Mouse (Mus musculus) myocyte (in vitro differentiated cells): Measurements from ENCODE around the gene Eme2. TPM values are rescaled to one million over a fixed set of nuclear protein-coding genes. Genes with fewer than 3 reads are reported as not detected.

Source experiments
- H3K27me3 ChIP-seq: one replicate; pipeline ENCODE4 v1.6.1; 2011; ENCODE audit not compliant: control insufficient read depth, insufficient read depth, insufficient read length
- H3K36me3 ChIP-seq: one replicate; pipeline ENCODE4 v1.6.1; 2011; ENCODE audit not compliant: control insufficient read depth, insufficient read depth
- H3K4me2 ChIP-seq: one replicate; pipeline ENCODE4 v1.6.1; 2011; ENCODE audit warnings: low read depth, control low read depth
- H3K4me3 ChIP-seq: one replicate; pipeline ENCODE4 v1.5.1; 2011; ENCODE audit warnings: mild to moderate bottlenecking, control low read depth, moderate library complexity
- H3K79me2 ChIP-seq: one replicate; pipeline ENCODE4 v1.6.1; 2011; ENCODE audit not compliant: control insufficient read depth, insufficient read depth
- H3ac ChIP-seq: one replicate; pipeline ENCODE4 v1.6.1; 2011; ENCODE audit not compliant: control insufficient read depth, insufficient read length
- CEBPB ChIP-seq: IDR thresholded peaks from 2 replicates; pipeline ENCODE4 v1.6.1; 2011; ENCODE audit warnings: mild to moderate bottlenecking, moderate library complexity; ENCODE audit not compliant: poor library complexity, insufficient read depth, severe bottlenecking
- E2F4 ChIP-seq: IDR thresholded peaks from one replicate; pipeline ENCODE4 v1.6.1; 2011; ENCODE audit warnings: mild to moderate bottlenecking, control low read depth, moderate library complexity; ENCODE audit not compliant: insufficient read depth
- MAX ChIP-seq: IDR thresholded peaks from one replicate; pipeline ENCODE4 v1.6.1; 2011; ENCODE audit warnings: low read depth, mild to moderate bottlenecking, control low read depth
- MYOD1 ChIP-seq, 3 experiments: IDR thresholded peaks; one replicate each; pipeline ENCODE4 v1.6.1; 2011; ENCODE audit warnings: control low read depth in 2 of 3, low read depth in 2 of 3, mild to moderate bottlenecking in 2 of 3, moderate library complexity in 1 of 3; ENCODE audit not compliant: insufficient read length in 2 of 3, control insufficient read depth in 1 of 3
- MYOG ChIP-seq, 3 experiments: IDR thresholded peaks; one replicate each; pipeline ENCODE4 v1.6.1; 2011; ENCODE audit warnings: control low read depth in 2 of 3, low read depth in 2 of 3, mild to moderate bottlenecking in 2 of 3; ENCODE audit not compliant: insufficient read length in 2 of 3, control insufficient read depth in 1 of 3, insufficient read depth in 1 of 3
- POLR2A ChIP-seq: IDR thresholded peaks from one replicate; pipeline ENCODE4 v1.6.1; 2011; ENCODE audit warnings: low read depth, mild to moderate bottlenecking, control low read depth, moderate library complexity; ENCODE audit not compliant: insufficient read length
- POLR2AphosphoS2 ChIP-seq: IDR thresholded peaks from one replicate; pipeline ENCODE4 v1.6.1; 2011; ENCODE audit warnings: low read depth, control low read depth; ENCODE audit not compliant: insufficient read length
- REST ChIP-seq: IDR thresholded peaks from one replicate; pipeline ENCODE4 v1.6.1; 2011; ENCODE audit warnings: mild to moderate bottlenecking, control low read depth, moderate library complexity; ENCODE audit not compliant: insufficient read depth, insufficient read length
- SRF ChIP-seq: IDR thresholded peaks from one replicate; pipeline ENCODE4 v1.6.1; 2011; ENCODE audit warnings: low read depth; ENCODE audit not compliant: control insufficient read depth, insufficient read length
- TCF12 ChIP-seq: IDR thresholded peaks from one replicate; pipeline ENCODE4 v1.6.1; 2011; ENCODE audit warnings: mild to moderate bottlenecking, control low read depth; ENCODE audit not compliant: poor library complexity, insufficient read depth, severe bottlenecking
- TCF3 ChIP-seq: IDR thresholded peaks from one replicate; pipeline ENCODE4 v1.6.1; 2011; ENCODE audit warnings: low read depth, control low read depth; ENCODE audit not compliant: insufficient read length
- USF1 ChIP-seq: IDR thresholded peaks from one replicate; pipeline ENCODE4 v1.6.1; 2011; ENCODE audit warnings: low read depth, mild to moderate bottlenecking, control low read depth, moderate library complexity
- polyA plus RNA-seq: library from polyadenylated mRNA; unstranded; fragments of >200 nt; fragmentation: generic; extraction: Trizol; gene quantifications from one replicate; pipeline ENCODE4 v1.2.1, GENCODE M21; 2012; ENCODE audit warnings: missing spikeins

Gene Eme2
- polyA plus RNA-seq, 1 experiment: 12.5 TPM

DNA sequence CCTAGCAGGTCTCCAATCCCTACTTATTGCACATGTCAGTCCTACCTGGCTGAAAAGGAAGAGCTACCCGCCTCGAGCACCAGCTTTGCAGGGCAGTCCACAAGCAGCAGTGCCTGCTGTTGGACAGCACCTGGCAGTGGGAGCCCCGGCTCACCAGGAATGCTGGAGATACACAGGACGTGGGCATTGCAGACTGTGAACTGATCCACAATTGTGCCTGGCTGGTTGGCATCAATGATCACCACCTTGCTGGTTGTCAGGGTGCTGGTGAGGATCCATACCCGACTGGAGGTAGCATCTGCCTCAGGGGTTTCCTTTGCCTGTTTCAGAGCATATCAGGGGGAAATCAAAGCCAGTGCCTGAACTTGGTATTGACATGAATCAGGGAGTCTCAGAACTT, 7.2 kb upstream of the Eme2 start:
- peaks cover 31% of the 10 kb centered on the region for H3K36me3 ChIP-seq
- TF ChIP-seq TCF12 (no peak), POLR2A (no peak), POLR2AphosphoS2 (peak; percentile 18), USF1 (no peak)
- no peak overlapping the region for H3K4me3 ChIP-seq
- H3ac ChIP-seq: no peak overlapping the region
- H3K79me2 ChIP-seq: no peaks in the 10 kb centered on the region
- no peaks in the 10 kb centered on the region for H3K27me3 ChIP-seq
- no peak overlapping the region for H3K4me2 ChIP-seq

DNA sequence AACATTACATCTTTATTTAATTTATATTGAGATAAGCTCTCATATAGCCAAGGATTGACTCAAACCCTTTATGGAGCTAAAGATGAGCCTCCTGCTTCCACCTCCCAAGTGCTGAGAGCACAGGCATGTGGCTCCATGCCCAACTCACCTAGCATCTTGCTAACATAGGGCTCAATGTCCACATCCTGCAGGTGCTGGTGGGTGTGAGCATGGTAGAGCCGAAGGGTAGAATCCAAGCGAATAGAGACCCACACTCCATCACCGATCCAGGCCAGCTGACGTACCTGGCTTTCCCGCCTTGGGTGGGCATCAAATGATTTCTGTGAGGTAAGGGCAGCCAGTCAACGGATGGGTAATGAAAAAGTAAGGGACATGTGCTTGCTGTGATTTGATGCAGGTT, 5.1 kb upstream of the Eme2 start:
- H3ac ChIP-seq: no peak overlapping the region
- no peak overlapping the region for H3K4me2 ChIP-seq
- peaks cover 24% of the 10 kb centered on the region for H3K36me3 ChIP-seq
- H3K79me2 ChIP-seq: no peaks in the 10 kb centered on the region
- no peak overlapping the region for H3K4me3 ChIP-seq
- H3K27me3 ChIP-seq: no peaks in the 10 kb centered on the region
- peak; percentile 12 for TF ChIP-seq POLR2AphosphoS2
- no peak for TF ChIP-seq USF1

DNA sequence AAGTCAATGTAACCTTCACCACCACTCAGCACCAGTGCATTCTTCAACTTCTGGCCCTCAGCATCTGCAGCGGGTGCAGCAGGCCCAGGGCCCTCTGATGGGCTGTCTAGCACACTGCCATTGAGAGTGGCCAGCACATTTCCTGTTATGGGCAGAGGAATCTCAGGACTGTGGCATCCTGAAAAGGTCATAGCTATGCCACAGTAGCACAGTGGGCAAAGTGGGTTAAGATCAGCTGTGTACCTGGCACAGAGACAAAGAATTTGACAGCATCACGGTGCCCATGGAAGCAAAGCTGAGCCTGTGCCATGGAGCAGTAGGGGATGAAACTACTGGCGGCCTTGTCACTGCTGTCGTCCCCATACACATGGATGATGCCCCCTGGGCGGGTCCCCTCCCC, 4.3 kb upstream of the Eme2 start:
- no peaks in the 10 kb centered on the region for H3K27me3 ChIP-seq
- H3K4me3 ChIP-seq: no peak overlapping the region
- no peak for TF ChIP-seq E2F4
- TF ChIP-seq POLR2AphosphoS2: peak; percentile 58
- no peak overlapping the region for H3K4me2 ChIP-seq
- H3K79me2 ChIP-seq: peaks cover 6% of the 10 kb centered on the region
- H3K36me3 ChIP-seq: peaks cover 21% of the 10 kb centered on the region
- no peak overlapping the region for H3ac ChIP-seq

DNA sequence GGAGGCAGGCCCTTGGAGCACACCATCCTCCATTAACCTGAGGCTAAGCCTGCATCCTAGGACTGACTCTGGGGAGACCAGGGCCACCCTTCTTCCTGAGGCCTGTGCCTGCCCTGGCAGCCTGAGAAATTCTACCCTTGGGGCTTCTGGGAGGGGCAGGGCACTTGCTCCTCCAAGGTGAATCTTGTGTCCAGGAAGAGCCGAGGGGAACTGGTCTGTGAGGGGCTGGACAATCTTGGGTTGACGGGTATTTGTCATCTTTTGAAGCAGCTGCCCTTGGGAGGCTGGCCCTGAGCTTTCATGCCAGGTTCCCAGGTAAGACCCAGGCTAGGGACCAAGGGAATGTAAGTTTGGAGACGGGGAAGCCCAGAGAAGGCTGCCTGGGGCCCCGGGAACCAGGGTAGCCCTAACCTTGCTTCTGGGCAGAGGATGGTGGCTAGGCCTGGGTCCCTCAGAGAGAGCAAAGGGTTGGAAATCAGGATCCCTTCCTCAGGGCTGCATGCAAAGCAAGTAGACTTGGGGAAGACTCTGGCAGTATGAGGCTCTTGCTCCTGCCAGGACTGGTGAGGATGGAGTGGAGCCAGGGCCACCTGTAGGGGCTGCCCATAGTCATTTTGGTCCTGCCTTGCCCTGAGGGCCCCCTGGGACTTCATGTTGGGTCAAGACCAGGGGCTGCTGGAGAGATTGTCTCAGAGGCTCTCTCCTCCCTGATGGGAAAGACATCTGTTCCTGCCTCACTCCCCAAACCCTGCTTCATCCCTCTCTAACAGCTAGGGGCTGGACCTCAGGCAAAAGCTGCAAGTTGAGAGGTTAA, 3.4 kb upstream of the Eme2 start:
- H3K4me2 ChIP-seq: no peak overlapping the region
- peaks cover 12% of the 10 kb centered on the region for H3K79me2 ChIP-seq
- no peaks in the 10 kb centered on the region for H3K27me3 ChIP-seq
- H3ac ChIP-seq: no peak overlapping the region
- H3K4me3 ChIP-seq: no peak overlapping the region
- TF ChIP-seq USF1 (no peak), MYOG (IDR thresholded peaks at IDR 0.05; ENCODE audit: control insufficient read depth in 1 of 3, insufficient read depth in 1 of 3, insufficient read length in 2 of 3, low read depth in 2 of 3) (no peak), MYOD1 (IDR thresholded peaks at IDR 0.05; ENCODE audit: control insufficient read depth in 1 of 3, insufficient read length in 2 of 3, low read depth in 2 of 3) (no peak), MAX (no peak), TCF12 (no peak), CEBPB (no peak), REST (no peak), POLR2A (no peak), SRF (no peak), POLR2AphosphoS2 (no peak), TCF3 (no peak), E2F4 (no peak)
- H3K36me3 ChIP-seq: peaks cover 17% of the 10 kb centered on the region

DNA sequence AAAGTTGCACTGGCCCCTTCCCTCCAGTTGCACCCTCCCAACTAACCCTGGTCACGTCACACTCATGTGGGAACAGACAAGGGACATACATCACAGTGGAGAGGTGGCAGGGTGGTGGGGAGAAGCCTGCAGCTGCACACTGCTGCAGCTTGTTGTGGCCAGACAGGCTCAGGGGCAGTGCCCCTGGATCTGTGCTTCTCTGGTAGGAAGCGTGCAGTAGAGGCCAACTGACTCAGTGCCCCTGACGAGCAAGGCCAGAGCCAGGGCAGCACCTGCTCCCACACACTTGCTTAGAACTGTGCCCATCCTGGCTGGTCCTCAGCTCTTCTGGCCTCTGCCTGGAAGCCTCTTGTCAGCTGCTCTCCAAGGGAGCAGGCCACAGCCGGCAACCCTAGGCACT, 2.7 kb upstream of the Eme2 start:
- H3ac ChIP-seq: no peak overlapping the region
- peak; percentile 80 for TF ChIP-seq POLR2AphosphoS2
- TF ChIP-seq MYOD1 (IDR thresholded peaks at IDR 0.05; ENCODE audit: control insufficient read depth in 1 of 3, insufficient read length in 2 of 3, low read depth in 2 of 3): no peak
- H3K36me3 ChIP-seq: peaks cover 13% of the 10 kb centered on the region
- peaks cover 12% of the 10 kb centered on the region for H3K79me2 ChIP-seq
- H3K4me3 ChIP-seq: peak overlapping the region; percentile 97
- H3K27me3 ChIP-seq: no peaks in the 10 kb centered on the region
- H3K4me2 ChIP-seq: no peak overlapping the region

- Histone ChIP-seq H3K27me3 (no peaks in the 10 kb centered on the region), H3K4me3 (peak overlapping the region; percentile 97)
- TF ChIP-seq MYOG (IDR thresholded peaks at IDR 0.05; ENCODE audit: control insufficient read depth in 1 of 3, insufficient read depth in 1 of 3, insufficient read length in 2 of 3, low read depth in 2 of 3) (no peak), TCF12 (no peak), CEBPB (no peak), POLR2AphosphoS2 (peak; percentile 90)
Observed at GRCm38 (mm10) chr17:24896993-24897269, 2.0 kb upstream of the Eme2 start.

More at GRCm38 (mm10) chr17:24896993-24897269, 2.0 kb upstream of the Eme2 start:
- peaks cover 12% of the 10 kb centered on the region for H3K79me2 ChIP-seq
- peak overlapping the region; percentile 99 for H3K4me2 ChIP-seq
- H3K36me3 ChIP-seq: peaks cover 11% of the 10 kb centered on the region
- peak overlapping the region; percentile 82 for H3ac ChIP-seq
